Mouse (Mus musculus): ENCODE measurements around the gene Gm49322. TPM values are rescaled to one million over a fixed set of nuclear protein-coding genes. Genes with fewer than 3 reads are reported as not detected.

The Gm49322 gene
- 0.82 and 1.6 TPM in 2 replicates for polyA plus RNA-seq (2015; fragmentation: Nextera tagmentation; extraction: Ambion mirVana)

DNA sequence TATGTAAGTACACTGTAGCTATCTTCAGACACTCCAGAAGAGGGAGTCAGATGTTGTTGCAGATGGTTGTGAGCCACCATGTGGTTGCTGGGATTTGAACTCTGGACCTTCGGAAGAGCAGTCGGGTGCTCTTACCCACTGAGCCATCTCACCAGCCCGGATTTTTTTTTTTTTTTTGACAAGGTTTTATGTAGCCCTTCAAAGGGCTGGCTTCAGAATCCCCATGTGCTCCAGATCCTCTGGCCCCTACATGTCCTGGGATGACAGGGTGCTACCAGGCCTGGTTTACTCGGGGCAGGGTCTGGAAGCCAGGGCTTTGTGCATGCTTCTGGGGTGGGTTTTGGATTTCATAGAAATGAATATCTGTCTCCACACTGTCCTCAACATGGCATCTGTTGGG is at the start of gene Gm49322:
Gm49322 (plus strand) TSS at position 301 of the 400 bp plus-strand sequence.

GRCm38 (mm10) chr10:80561116-80561944 is 44.5 kb upstream of the Gm49322 start, which contains the start of gene Rexo1:
Rexo1 (minus strand) TSS chr10:80561560.

GRCm38 (mm10) chr10:80577195-80578130 is 28.4 kb upstream of the Gm49322 start, which contains the start of gene Klf16:
Klf16 (minus strand) TSS chr10:80577321.

GRCm38 (mm10) chr10:80589879-80590854 is 15.7 kb upstream of the Gm49322 start, which contains the start of gene Abhd17a:
Abhd17a (minus strand) TSS chr10:80590341.

DNA sequence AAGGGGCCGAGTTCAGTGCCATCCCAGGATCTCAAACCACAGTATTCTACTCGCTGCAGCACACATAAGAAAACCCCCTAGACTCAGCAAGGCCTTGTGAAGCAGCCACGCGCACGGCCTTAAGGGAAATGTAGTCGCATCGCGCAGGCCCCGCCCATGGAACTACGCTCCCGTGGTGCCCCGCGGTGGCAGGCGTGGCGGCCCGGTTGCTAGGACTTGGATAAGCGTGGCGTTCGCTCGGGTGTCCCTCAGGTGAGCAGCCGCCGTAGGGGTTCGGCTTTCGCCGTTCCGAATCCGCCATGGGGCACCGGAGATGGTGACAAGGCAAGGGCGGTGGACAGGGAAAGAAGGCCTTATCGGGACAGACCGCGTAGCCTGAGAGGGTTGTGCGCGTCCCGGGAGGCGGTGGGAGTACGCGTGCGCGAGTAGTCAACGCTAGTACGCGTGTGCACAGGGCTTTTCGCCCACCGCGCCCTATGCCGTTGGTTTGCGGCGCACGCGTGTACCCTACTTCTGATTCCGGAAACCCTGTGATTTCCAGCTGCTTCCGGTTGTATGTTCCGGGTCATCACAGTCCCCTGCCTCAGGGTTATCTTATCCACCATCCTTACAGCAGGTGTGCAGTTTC is 3.0 kb upstream of the Gm49322 start, which contains the start of the genes Scamp4 and Adat3:
Scamp4 (plus strand) TSS at position 175 of the 628 bp plus-strand sequence.
Adat3 (plus strand) TSS at position 183 of the 628 bp plus-strand sequence.

DNA sequence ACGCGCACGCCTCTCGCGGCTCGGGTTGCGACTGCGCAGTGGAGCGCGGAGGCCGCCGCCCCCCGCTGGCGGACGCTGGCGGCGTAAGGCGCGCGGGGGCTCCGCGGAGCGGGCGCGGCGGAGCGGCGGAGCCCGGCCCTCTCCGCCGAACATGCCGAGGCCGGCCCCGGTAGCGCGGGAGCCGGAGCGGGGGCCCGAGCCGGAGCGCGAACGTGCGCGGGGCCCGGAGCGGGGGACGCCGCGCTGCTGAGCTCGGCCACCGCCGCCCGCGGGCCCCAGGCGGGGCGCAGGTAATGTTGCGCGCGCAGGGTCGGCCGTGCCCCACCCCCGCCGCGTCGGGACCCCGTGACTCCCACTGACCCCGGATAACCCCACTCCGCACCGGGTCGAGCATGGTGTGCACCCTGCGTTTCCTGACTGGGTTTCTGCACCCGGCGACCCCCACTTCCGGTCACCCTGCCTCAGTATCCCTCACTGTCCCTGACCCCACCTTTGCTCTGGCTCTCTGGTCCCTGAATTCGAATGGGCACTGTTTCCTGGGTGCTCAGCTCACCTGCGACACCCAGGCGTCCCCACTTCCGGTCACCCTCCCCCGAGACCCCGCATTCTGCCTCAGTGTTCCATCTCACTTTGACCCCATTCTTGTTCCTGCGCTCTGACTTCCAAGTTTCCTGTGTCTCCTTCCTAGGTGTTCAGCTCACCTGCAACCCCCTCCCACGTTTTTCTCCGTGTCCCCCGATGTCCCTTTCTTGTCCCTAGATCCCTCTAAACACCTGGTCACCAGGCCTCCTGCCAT is 17.0 kb downstream of the Gm49322 start, which contains the start of gene Csnk1g2:
Csnk1g2 (plus strand) TSS at position 178 of the 796 bp plus-strand sequence.

GRCm38 (mm10) chr10:80656863-80657623 is 51.2 kb downstream of the Gm49322 start, which contains the start of gene Btbd2:
Btbd2 (minus strand) TSS chr10:80657071.

Other genes with a start within 250 kb of the Gm49322 start
- 0.12 TPM in 1 of 2 replicates, not detected in the other for gene Plk5, start 249.6 kb upstream of the Gm49322 start, polyA plus RNA-seq (2015; fragmentation: Nextera tagmentation; extraction: Ambion mirVana)
- gene Mex3d, start 218.4 kb upstream of the Gm49322 start, polyA plus RNA-seq (2015; fragmentation: Nextera tagmentation; extraction: Ambion mirVana) = 2.8 TPM in 2 replicates
- gene Mbd3, start 206.5 kb upstream of the Gm49322 start, polyA plus RNA-seq (2015; fragmentation: Nextera tagmentation; extraction: Ambion mirVana) = 57.4 and 67.9 TPM in 2 replicates
- 586 and 595 TPM in 2 replicates for gene Uqcr11, start 199.2 kb upstream of the Gm49322 start, polyA plus RNA-seq (2015; fragmentation: Nextera tagmentation; extraction: Ambion mirVana)
- gene Tcf3, start 172.4 kb upstream of the Gm49322 start, polyA plus RNA-seq (2015; fragmentation: Nextera tagmentation; extraction: Ambion mirVana) = 82.3 and 82.6 TPM in 2 replicates
- gene Onecut3, start 111.2 kb upstream of the Gm49322 start, polyA plus RNA-seq (2015; fragmentation: Nextera tagmentation; extraction: Ambion mirVana) = not detected in 2 replicates
- 0.12 and 0.22 TPM in 2 replicates for gene Atp8b3, start 66.9 kb upstream of the Gm49322 start, polyA plus RNA-seq (2015; fragmentation: Nextera tagmentation; extraction: Ambion mirVana)
- gene Rexo1, start 44.5 kb upstream of the Gm49322 start, polyA plus RNA-seq (2015; fragmentation: Nextera tagmentation; extraction: Ambion mirVana) = 13.4 and 14.4 TPM in 2 replicates
- gene Klf16, start 28.7 kb upstream of the Gm49322 start, polyA plus RNA-seq (2015; fragmentation: Nextera tagmentation; extraction: Ambion mirVana) = 16.4 and 16.8 TPM in 2 replicates
- 69.6 and 77.5 TPM in 2 replicates for gene Abhd17a, start 15.7 kb upstream of the Gm49322 start, polyA plus RNA-seq (2015; fragmentation: Nextera tagmentation; extraction: Ambion mirVana)
- 39.0 and 42.3 TPM in 2 replicates for gene Scamp4, start 3.1 kb upstream of the Gm49322 start, polyA plus RNA-seq (2015; fragmentation: Nextera tagmentation; extraction: Ambion mirVana)
- gene Adat3, start 3.1 kb upstream of the Gm49322 start, polyA plus RNA-seq (2015; fragmentation: Nextera tagmentation; extraction: Ambion mirVana) = 5.7 and 6.3 TPM in 2 replicates
- gene Csnk1g2, start 16.8 kb downstream of the Gm49322 start, polyA plus RNA-seq (2015; fragmentation: Nextera tagmentation; extraction: Ambion mirVana) = 67.7 and 75.0 TPM in 2 replicates
- gene Btbd2, start 51.0 kb downstream of the Gm49322 start, polyA plus RNA-seq (2015; fragmentation: Nextera tagmentation; extraction: Ambion mirVana) = 16.3 and 18.7 TPM in 2 replicates
- 108 and 112 TPM in 2 replicates for gene Mknk2, start 72.1 kb downstream of the Gm49322 start, polyA plus RNA-seq (2015; fragmentation: Nextera tagmentation; extraction: Ambion mirVana)
- 27.5 and 34.4 TPM in 2 replicates for gene Mob3a, start 96.0 kb downstream of the Gm49322 start, polyA plus RNA-seq (2015; fragmentation: Nextera tagmentation; extraction: Ambion mirVana)
- 12.1 and 16.9 TPM in 2 replicates for gene Izumo4, start 96.2 kb downstream of the Gm49322 start, polyA plus RNA-seq (2015; fragmentation: Nextera tagmentation; extraction: Ambion mirVana)
- 24.1 and 30.9 TPM in 2 replicates for gene Ap3d1, start 136.2 kb downstream of the Gm49322 start, polyA plus RNA-seq (2015; fragmentation: Nextera tagmentation; extraction: Ambion mirVana)
- gene Dot1l, start 149.2 kb downstream of the Gm49322 start, polyA plus RNA-seq (2015; fragmentation: Nextera tagmentation; extraction: Ambion mirVana) = 10.4 and 11.4 TPM in 2 replicates
- 43.1 and 44.2 TPM in 2 replicates for gene Sf3a2, start 192.2 kb downstream of the Gm49322 start, polyA plus RNA-seq (2015; fragmentation: Nextera tagmentation; extraction: Ambion mirVana)
- gene Plekhj1, start 192.6 kb downstream of the Gm49322 start, polyA plus RNA-seq (2015; fragmentation: Nextera tagmentation; extraction: Ambion mirVana) = 91.0 and 101 TPM in 2 replicates
- gene Amh, start 199.2 kb downstream of the Gm49322 start, polyA plus RNA-seq (2015; fragmentation: Nextera tagmentation; extraction: Ambion mirVana) = 0.07 TPM in 1 of 2 replicates, not detected in the other
- gene Jsrp1, start 207.5 kb downstream of the Gm49322 start, polyA plus RNA-seq (2015; fragmentation: Nextera tagmentation; extraction: Ambion mirVana) = 0.13 and 0.29 TPM in 2 replicates
- 1,694 and 1,746 TPM in 2 replicates for gene Oaz1, start 220.6 kb downstream of the Gm49322 start, polyA plus RNA-seq (2015; fragmentation: Nextera tagmentation; extraction: Ambion mirVana)
- 0.24 TPM in 1 of 2 replicates, not detected in the other for gene Lingo3, start 238.0 kb downstream of the Gm49322 start, polyA plus RNA-seq (2015; fragmentation: Nextera tagmentation; extraction: Ambion mirVana)
- 245 and 270 TPM in 2 replicates for gene Lsm7, start 249.2 kb downstream of the Gm49322 start, polyA plus RNA-seq (2015; fragmentation: Nextera tagmentation; extraction: Ambion mirVana)
- 70.4 and 75.6 TPM in 2 replicates for gene Sppl2b, start 249.3 kb downstream of the Gm49322 start, polyA plus RNA-seq (2015; fragmentation: Nextera tagmentation; extraction: Ambion mirVana)

All from spleen, postnatal 0 days (tissue).